Mouse (Mus musculus) frontal cortex, adult 2 months (tissue): Measurements from ENCODE around the gene Micu1. TPM values are rescaled to one million over a fixed set of nuclear protein-coding genes. Genes with fewer than 3 reads are reported as not detected.
"Not testable (repeated sequence)": the region's sequence is repeated elsewhere in the genome, so short reads cannot be mapped to it uniquely, and the experiment has no call there.

ENCODE experiments used
- DNase-seq, 2 experiments: peaks; one replicate each; pipeline ENCODE4 v3.0.0; 2022; ENCODE audit warnings: low spot score in 1 of 2; ENCODE audit errors: extremely low spot score in 1 of 2
- polyA plus RNA-seq: library from polyadenylated mRNA; depleted of rRNA; stranded (reverse); fragments of >200 nt; gene quantifications from 2 replicates; pipeline ENCODE4 v1.2.3, GENCODE M21; 2012

The Micu1 gene
- polyA plus RNA-seq, 1 experiment: 131 TPM

DNA sequence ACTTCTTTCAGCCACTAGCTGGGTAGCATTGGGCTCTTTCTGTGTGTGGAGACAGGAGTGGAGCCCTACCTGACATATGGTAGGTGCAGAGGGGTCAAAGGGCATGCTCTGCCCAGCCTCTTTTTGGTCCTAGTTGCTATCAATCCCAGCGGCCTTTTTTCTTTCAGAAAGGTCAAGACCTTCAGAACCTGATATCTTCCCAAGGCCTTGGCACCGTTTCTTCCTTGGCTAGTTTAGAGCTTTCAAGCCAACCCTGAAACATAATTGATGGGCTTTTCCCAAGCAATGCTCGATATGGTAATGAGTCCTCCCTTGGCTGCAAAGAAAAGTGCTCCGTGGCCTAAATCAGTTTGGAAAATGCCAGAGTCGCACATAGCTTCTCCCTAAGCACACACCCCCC lies 140.8 kb downstream of the Micu1 start:
- DNase-seq: no peak

DNA sequence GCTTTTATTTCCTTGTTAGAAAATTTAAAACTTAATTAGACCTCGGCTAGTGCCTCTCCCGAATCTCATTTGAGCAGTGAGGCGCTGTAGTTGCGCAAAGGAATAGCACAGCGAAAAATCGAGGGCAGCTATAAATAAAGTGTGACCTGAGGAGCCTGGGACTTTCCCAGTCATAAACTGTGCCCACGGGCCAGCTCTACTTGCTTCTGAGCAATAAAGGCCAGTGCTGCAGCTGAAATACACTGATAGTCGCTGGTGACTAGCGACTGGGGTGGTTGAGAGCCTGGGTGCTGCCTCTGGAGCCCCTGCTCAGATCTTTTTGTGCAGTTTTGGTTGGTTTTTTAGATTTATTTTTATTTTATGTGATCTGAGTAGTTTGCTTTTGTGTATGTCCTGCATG lies 142.4 kb downstream of the Micu1 start:
- no peak for DNase-seq

DNA sequence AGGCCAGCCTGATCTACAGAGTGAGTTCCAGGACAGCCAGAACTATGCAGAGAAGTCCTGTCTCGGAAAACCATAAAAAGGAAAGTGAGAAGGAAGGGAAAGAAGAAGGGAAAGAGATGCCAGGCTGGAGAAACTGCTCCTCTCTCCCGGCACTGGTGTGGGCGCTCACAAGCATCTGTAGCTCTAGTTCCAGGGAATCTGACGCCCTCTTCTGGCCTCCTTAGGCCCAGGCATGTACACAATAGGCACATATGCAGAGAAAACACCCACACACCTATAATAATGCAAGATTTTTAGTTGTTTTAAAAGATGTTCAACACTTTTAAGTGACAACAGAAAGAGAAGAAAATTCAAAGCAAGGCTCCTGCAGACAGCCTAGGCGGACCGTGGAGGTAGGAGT lies 144.1 kb downstream of the Micu1 start:
- DNase-seq: peak; percentile 41 to 79

DNA sequence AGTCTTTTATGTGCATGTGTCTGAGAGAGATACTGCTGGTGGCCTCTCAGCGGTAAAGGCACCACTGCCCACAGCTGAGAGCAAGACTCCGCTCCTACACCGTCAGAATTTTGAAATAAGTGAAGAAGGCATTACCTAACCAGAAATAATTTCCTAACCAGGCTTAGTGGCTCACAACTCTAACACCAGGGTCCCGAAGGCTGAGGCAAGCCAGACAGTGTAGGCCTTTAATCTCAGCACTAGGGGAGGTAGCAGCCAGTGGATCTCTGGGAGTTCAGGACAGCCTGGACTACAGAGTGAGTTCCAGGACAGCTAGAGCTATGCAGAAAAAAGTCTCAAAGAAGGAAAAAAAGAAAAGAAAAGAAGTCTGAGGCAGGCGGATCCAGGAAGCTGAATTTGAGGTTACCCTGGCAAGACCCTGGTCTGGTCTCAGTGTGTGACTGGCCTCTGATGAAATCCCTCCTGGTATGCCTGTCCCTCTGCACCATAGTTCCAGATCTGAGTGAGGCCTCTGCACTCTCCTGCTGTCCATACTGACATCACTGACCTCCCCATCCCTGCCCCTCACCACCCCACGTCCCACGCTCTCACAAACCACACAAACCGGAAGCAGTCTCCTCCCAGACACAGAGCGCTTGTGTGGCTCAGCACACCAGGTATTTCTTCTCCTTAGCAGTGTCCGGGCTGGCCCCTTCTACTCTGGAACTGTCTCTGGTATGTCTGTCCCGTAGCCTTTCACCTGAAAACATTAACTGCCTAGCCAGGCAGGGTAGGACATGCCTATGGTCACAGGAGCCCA lies 146.0 kb downstream of the Micu1 start:
- no peak for DNase-seq

DNA sequence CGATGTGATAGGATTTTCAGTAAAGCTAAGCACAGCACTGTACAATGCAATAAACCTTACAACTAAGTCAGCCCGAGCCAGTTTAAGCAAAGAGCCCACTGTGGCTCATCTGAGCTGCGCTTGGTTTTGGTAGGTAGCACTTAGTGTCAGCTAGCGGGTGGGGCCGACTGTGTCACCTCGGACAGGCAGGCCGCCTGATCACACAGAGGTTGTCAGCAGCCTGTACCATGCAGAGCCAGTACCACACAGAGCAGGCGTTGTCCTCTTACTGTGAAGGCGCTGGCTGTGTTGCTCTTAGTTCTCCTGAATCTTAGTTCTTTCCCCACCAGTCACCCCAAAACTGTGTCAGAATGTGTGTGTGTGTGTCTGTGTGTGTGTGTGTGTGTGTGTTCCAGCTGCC lies 146.7 kb downstream of the Micu1 start:
- no peak for DNase-seq

DNA sequence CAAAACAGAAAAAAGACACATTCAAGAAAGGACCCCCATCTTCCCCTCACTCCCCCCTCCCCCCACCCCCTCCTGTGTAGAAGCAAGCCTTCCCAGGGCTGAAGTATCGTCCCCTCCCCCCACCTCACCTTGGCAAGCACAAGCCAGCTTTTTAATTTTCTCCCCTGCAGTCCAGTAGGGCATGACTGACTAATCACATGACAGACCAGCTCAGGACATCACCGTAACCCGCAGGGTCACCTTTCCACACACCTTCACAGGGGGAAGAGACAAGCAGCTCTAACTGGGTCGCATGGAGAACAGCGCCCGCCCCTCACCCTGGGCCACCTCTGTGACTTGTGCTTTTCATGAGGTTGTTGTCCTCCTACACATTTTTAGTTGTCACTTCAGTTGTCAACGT lies 147.1 kb downstream of the Micu1 start:
- no peak for DNase-seq

DNA sequence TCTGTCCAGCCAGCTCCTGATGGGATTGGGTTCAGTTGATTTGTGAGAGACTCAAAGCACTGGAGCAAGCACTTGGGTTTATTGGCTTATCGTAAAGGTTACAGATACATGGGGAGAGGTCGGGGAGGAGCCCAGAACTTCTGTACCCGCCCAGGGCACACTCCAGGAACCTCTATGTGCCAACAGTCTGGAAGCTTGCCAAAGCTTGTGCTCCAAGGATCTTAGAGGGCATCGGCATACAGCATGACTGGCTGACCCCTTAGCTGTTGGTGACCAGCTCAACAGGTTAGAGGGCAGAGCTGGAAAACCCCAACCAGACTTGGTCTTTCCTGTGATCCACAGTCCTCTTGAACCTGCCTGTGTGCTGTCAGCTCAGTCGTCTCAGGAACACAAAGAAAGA lies 154.9 kb downstream of the Micu1 start:
- no peak for DNase-seq

DNA sequence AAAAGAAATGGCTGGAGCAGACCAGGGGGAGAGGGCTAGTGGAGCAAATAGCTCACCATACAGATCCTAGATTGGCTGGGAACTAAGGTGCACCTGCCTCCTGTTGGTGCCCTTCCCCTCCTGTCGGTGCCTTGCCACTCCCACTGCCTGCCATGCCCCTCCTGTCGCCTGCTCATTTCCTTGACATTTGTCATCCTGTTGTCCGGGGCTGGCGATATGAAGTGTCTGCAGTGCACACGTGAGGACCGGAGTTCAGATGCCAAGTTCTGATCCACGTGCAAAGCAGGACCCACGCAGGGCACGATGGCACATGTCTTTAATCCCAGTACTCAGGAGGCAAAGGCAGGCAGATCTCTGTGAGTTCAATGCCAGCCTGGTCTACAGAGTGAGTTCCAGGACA lies 158.4 kb downstream of the Micu1 start:
- DNase-seq: no peak

DNA sequence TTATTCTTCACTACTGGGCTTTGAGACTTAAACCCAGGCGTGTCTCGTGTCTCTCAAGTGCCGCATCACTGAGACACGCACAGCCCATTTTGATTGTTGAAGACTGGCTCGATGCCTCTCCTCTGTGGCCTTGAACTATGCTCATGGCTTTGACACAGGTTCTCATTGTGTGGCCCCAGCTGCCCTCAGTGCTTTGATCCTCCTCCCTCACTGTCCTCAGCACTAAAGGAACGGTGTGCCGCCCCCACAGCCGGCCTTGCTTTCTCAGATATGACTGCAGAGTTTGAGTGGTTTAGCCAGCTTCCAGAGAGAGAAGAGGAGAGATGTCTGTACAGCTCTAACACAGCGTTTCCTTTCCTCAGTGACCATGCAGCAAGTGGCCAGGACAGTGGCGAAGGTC lies 158.9 kb downstream of the Micu1 start:
- no peak for DNase-seq

DNA sequence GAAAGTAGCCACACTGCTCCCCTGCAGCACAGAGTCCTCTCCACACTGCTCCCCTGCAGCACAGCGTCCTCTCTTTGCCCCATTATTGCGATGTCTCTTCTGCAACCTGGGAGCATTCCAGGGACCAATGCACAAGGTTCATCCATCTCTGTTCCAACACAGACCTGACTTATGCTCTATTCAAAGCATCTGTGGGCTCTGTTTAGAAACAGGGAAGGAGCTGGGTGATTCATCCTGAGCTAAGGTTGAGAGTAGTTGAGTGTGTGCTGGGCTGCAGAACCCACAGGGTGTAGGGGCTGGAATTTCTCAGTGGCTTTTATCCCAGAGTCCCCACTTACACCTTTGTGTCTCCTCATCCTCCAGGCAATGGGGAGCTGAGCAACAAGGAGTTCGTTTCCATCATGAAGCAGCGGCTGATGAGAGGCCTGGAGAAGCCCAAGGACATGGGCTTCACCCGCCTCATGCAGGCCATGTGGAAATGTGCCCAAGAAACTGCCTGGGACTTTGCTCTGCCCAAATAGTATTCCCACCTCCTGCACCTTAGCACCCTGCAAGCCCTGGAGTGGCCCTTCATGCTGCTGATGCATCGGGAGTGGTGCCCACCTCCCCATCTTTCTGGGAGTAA lies 160.7 kb downstream of the Micu1 start:
- DNase-seq: no peak

DNA sequence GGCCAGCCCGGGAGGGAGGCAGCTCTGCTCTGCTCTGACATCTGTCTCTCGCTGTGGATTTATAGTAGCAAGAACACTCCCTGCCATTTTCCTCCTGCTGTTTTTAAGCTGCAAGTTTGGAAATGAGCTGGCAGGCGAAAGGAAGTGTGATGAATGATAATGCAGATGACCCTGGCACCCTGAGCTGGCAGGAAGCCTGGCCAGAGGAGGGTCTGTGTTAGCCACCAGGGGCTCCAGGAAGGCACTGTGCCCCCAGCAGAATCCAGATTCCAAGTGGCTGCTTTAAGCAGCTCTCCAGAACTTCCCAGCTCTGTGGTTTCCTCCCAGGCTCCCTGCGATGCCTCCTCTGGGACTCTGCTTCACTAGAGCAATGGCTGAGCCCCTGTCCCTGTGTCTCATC lies 161.3 kb downstream of the Micu1 start:
- no peak for DNase-seq

DNA sequence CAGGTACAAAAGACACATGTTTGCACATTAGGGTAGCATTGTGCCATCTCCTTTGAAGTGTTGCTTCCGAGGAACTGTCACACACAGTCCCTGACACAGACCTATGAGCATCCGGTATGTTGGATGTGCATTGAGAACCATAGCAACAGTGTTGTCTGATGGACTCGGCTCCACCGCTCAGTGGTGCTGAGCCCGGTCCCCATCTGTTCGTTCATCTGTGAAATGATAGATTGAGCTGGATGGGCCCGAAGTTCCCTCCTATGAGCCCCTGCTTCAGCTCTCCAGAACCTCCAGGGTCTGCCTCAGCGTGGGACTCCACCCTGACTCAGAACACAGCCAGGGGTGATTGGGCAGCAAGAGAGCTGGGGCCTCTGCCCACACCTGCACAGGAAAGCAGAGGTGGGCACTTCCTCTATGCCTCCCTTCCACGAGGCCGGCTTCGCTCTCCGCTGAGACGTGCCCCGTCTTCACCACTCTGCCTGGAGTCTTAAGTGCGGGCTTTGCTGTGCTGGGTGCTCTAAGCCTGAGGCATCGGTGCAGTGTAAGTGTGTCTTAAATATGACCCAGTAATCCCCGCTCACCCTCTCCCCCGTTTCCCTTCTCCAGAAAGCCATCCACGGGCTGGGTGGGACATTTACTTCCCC lies 162.1 kb downstream of the Micu1 start:
- DNase-seq: no peak

DNA sequence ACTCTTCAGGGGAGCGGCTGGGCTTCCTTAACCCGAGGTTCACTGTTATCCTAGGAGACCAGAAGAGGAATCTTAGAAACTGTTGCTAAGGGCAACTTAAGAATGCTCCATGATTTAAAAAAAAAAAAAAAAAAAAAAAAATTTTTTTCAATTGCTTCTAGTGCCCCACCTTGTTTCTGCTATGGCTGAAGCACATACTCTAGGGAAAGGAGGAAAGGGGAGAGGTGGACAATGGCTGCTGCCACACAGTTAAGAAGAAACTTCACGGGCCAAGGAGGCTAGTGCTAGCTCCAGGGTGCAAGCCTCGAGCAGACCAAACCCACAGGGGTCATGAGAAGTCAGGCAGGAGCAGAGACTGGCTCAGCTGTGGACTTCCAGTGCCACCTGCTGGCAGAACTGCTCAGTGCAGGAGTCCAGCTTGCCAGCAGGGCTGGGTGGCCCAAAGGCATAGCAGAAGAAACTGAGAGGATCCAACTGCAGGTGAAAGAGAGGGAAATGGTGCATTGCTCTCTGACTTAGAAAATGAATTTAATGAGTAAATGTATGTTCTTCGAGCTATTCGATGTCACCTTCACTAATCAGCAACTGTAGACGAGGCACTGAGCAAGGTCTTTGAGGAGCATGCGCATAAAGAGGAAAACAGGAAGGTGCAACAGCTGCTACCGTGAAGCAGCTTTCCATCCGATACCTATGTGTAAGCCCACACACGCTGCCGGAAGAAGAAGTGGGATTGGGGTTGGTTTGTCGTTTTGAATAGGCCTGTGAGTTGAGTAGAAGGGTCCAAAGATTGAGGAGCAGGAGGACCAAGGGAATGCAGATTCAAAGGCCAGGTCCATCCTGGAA lies 162.8 kb downstream of the Micu1 start:
- peak in 1 of 2 experiments; percentile 93 for DNase-seq

DNA sequence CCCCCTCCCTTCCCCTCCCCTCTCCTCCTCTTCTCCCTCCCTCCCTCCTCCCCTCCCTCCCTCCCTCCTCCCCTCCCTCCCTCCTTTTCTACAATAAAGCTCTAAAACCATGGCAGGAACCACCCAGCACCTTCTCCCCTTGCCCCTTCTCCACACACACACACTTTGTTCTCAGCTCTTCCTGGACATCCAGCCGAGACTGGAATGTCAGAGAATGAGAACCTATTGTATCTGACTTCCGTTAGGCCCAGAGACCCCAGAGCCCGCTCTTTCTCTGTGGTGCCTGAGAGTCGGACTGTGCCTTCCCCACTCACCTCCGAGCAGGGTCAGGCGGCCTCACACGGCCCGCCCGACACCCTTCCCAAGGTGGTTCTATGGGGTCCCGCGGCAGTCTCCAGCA lies 166.0 kb downstream of the Micu1 start:
- DNase-seq: no peak

DNA sequence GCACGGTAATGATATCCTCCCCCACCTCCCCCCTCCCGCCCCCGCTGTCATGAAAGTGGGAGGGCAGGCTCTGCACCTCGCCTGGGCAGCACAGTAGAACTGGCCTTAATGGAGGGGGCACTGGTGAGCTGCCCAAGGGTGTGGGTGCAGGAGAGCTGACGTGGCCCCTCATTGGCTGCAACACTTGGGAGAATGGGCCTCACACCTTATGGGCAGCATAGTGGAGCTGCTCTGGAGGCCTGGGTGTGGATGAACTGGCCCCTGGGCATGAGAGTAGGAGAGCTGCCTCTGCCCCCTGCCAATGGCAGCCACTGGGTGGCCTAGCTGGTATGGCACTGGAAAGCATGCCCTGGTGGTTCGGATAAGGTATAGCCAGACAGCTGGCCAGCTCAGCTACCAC lies 167.8 kb downstream of the Micu1 start:
- no peak for DNase-seq

DNA sequence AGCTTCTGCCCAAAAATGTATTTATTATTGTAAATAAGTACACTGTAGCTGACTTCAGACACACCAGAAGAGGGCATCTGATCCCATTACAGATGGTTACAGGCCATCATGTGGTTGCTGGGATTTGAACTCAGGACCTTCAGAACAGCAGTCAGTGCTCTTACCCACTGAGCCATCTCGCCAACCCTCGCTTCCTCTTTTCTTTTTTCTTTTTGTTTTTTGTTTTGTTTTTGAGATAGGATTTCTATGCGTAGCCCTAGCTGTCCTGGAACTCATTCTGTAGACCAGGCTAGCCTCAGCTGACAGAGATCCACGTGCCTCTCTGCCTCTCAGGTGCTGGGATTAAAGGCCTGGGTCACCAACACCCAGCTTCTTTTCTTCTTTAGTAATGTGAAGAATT lies 170.4 kb downstream of the Micu1 start:
- DNase-seq: not testable (repeated sequence)

DNA sequence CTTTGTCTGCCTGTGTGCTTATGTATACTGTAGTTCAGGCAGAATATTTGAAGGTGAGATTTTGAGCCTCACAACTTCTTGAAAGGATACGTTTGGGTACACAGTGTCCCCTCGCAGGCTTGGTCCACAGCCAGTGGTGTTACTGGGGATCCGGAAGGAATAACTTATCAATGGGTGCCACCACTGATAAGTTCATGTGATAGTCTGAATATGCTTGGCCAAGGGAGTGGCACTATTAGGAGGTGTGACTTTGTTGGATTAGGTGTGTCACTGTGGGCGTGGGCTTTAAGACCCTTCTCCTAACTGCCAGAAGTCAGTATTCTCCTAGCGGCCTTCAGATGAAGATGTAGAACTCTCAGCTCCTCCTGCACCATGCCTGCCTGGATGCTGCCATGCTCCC lies 170.9 kb downstream of the Micu1 start:
- DNase-seq: no peak

DNA sequence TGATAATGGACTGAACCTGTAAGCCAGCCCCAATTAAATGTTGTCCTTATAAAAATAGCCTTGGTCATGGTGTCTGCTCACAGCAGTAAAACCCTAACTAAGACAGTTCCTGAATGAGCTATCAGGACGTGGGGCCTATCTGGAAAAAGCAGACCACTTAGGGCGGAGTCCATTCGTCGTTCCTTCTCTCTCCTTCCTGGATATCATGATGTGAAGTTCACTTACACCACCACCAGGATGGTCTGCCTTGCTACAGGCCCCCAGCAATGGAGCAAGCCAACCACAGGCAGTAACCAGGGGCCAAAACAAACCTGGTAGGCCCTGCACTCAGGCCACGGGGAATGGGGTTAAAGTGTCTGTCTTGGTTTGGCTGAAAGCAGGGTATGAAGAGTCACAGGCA lies 171.3 kb downstream of the Micu1 start:
- DNase-seq: no peak

DNA sequence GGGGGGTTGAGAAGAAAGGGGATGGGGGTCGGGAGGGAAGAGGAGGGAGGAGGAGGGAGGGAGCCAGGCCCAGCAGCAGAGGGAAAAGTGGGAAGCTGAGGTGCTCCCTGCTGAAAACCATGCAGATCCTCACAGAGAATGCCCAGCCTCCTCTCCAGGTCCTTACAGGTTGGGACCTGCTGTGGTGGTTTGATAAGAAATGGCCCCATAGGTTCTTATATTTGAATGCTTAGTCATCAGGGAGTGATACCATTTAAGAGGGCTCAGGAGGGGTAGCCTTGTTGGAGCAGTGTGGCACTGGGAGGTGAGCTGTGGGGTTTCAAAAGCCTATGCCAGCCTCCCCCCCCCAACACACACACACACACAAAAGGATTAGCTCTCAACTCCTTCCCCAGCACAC lies 173.1 kb downstream of the Micu1 start:
- DNase-seq: no peak

DNA sequence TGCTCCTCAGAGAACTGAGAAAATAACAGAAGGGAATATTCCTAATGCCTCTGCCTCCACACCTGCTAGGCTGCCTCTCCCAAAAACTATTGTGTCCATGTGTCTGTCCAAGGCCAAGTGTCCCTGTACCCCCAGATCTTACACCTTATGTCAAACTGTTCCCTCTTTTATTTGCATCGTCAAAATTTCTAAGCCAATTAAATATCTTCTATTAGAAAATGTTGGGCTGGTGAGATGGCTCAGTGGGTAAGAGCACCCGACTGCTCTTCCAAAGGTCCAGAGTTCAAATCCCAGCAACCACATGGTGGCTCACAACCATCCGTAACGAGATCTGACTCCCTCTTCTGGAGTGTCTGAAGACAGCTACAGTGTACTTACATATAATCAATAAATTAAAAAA lies 174.4 kb downstream of the Micu1 start:
- DNase-seq: not testable (repeated sequence)
